Mouse (Mus musculus) erythroblast, embryonic 14.5 days (primary cell): Measurements from ENCODE around the gene Mapk11.

ENCODE experiments used
- GATA1 ChIP-seq: IDR thresholded peaks from 2 replicates; pipeline ENCODE4 v1.6.1; 2012; ENCODE audit warnings: low read length, inconsistent platforms, mixed read lengths
- TAL1 ChIP-seq: IDR thresholded peaks from 3 replicates; pipeline ENCODE4 v1.6.1; 2012; ENCODE audit warnings: low read length, inconsistent platforms, mixed read lengths

GRCm38 (mm10) chr15:89182328-89182741, 32.9 kb upstream of the Mapk11 start:
- TF ChIP-seq GATA1 (no peak), TAL1 (no peak)
